Mouse (Mus musculus): ENCODE measurements at regions not wholly inside any gene's neighbourhood (a gene's known extent, or its start where the extent isn't known, plus 50 kb on each side); places are given as distances from the start of the nearest gene placed in this dataset.

DNA sequence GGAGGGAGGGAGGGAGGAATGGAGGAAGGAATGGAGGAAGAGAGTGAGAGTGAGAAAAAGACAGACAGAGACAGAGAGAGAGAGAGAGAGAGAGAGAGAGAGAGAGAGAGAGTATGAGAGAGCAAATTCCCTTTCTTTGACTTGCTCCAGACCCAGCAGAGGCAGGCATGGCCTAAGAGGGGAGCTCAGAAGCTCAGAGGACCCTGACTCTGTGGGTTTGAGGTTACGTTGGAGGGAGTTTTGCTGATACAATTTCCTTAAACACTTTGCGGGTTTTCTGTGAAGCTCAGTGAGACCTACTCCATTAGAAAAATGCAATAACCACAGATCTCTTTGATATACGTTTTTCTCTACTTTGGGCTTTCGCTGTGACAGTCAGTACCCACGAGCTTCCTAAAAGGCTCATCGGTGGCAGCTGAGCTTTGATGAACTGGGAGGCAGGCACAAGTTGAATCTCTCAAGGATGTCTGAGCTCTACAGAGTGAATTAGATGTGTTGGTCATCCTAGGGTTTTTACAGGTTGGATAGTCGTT, 105.1 kb downstream of the Gadd45g start:
- H3K27me3 ChIP-seq (ENCODE audit: control insufficient read depth, insufficient read depth, low read length): no peaks in the 10 kb centered on the region
- H3K36me3 ChIP-seq (ENCODE audit: control insufficient read depth, insufficient read depth, low read length): no peaks in the 10 kb centered on the region
- no peaks in the 10 kb centered on the region; the same call in 1 of the 2 replicates for H3K4me1 ChIP-seq (ENCODE audit: control insufficient read depth, insufficient read depth, low read length)
- H3K4me3 ChIP-seq (ENCODE audit: control insufficient read depth, low read depth, low read length): no peak overlapping the region
- TF ChIP-seq POLR2A (IDR thresholded peaks at IDR 0.05; ENCODE audit: control insufficient read depth, low read depth, low read length): no peak
- H3K27ac ChIP-seq (ENCODE audit: control insufficient read depth, insufficient read depth, low read depth, low read length): no peak overlapping the region

DNA sequence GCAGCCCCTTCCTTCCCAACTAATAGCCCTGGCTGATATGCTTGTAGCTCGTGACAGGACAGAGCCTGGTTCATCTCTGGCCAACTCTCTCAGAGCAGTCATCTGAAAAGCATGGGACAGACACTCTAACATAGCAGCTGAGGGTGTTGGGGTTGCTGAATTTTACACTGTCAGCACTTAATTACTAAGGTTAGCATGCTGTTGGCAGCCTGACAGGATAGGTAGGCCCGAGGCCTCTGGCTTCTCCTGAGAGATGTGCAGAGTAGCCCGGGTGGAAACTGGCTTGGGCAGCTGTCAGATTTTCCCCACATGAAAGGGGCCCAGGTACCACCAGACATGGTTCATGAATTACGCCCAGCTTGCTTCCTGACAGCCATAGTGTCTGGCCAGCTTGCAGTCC, 106.6 kb downstream of the Gadd45g start:
- Histone ChIP-seq H3K27ac (ENCODE audit: control insufficient read depth, insufficient read depth, low read depth, low read length) (no peak overlapping the region), H3K4me1 (ENCODE audit: control insufficient read depth, insufficient read depth, low read length) (no peaks in the 10 kb centered on the region; the same call in 1 of the 2 replicates), H3K27me3 (ENCODE audit: control insufficient read depth, insufficient read depth, low read length) (no peaks in the 10 kb centered on the region), H3K36me3 (ENCODE audit: control insufficient read depth, insufficient read depth, low read length) (no peaks in the 10 kb centered on the region), H3K4me3 (ENCODE audit: control insufficient read depth, low read depth, low read length) (no peak overlapping the region)
- TF ChIP-seq CTCF (IDR thresholded peaks at IDR 0.05; ENCODE audit: control insufficient read depth, insufficient read depth, insufficient replicate concordance, low read depth, low read length) (no peak), POLR2A (IDR thresholded peaks at IDR 0.05; ENCODE audit: control insufficient read depth, low read depth, low read length) (no peak)

DNA sequence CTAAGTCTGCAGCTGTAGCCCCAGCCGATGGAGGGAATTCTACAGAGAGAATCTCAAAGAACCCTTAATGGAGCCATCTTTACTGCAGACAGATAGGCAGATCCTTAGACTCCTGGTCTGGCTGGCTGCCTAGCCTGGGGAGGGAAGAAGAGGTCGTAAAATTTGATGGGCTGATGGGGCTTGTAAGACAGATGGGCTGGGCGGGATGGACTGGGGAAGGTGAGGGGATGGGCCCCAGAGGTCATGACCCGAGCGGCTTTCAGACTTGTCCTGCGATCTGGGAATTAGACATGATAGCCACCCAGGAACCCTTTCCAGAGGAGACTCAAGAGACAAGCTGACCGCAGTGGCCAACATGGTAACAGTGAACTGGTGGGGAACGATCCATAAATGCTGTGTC, 107.1 kb downstream of the Gadd45g start:
- Histone ChIP-seq H3K27me3 (ENCODE audit: control insufficient read depth, insufficient read depth, low read length) (no peaks in the 10 kb centered on the region), H3K4me1 (ENCODE audit: control insufficient read depth, insufficient read depth, low read length) (no peaks in the 10 kb centered on the region; the same call in 1 of the 2 replicates), H3K36me3 (ENCODE audit: control insufficient read depth, insufficient read depth, low read length) (no peaks in the 10 kb centered on the region), H3K27ac (ENCODE audit: control insufficient read depth, insufficient read depth, low read depth, low read length) (no peak overlapping the region), H3K4me3 (ENCODE audit: control insufficient read depth, low read depth, low read length) (no peak overlapping the region)
- no peak for TF ChIP-seq CTCF (IDR thresholded peaks at IDR 0.05; ENCODE audit: control insufficient read depth, insufficient read depth, insufficient replicate concordance, low read depth, low read length)
- no peak for TF ChIP-seq POLR2A (IDR thresholded peaks at IDR 0.05; ENCODE audit: control insufficient read depth, low read depth, low read length)

DNA sequence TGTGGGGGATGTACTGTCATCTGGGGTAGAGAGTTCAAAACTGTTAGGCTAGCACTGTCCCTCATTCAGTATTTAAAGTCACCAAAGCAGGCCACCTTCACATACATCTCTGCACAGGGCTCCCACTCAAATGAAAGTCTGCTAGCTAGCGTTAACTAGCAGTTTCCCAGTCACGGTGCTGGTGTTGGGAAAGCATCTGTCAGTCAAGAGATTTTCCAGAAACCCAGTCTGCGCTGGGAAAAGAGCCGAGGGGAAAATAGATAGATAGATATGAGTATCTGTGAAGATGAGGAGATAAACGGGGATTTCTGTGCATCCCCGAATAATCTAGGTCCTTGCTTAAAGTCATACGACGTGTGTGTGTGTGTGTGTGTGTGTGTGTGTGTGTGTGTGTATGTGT, 110.6 kb downstream of the Gadd45g start:
- no peak for TF ChIP-seq CTCF (IDR thresholded peaks at IDR 0.05; ENCODE audit: control insufficient read depth, insufficient read depth, insufficient replicate concordance, low read depth, low read length)
- TF ChIP-seq POLR2A (IDR thresholded peaks at IDR 0.05; ENCODE audit: control insufficient read depth, low read depth, low read length): no peak
- Histone ChIP-seq H3K27ac (ENCODE audit: control insufficient read depth, insufficient read depth, low read depth, low read length) (no peak overlapping the region), H3K4me1 (ENCODE audit: control insufficient read depth, insufficient read depth, low read length) (no peaks in the 10 kb centered on the region; the same call in 1 of the 2 replicates)

DNA sequence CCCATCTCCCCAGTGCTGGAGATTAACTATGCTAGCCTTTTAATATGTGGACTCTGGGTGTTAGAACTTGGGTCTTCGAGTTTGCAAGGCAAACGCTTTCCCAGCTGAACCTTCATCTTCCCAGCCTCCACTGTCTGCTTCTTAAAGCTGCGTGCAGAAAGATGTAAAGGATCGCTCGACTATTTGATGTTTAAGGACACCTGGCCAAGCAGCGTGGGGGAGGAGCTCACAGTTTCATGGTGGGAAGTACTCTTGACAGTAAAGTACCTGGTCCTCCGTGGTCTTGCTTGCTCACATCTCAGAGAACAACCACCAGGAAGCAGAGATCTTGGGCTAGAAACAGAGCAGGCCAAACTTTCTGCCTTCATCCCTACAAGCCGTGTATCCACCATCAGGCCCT, 113.1 kb downstream of the Gadd45g start:
- Histone ChIP-seq H3K36me3 (ENCODE audit: control insufficient read depth, insufficient read depth, low read length) (no peaks in the 10 kb centered on the region), H3K4me1 (ENCODE audit: control insufficient read depth, insufficient read depth, low read length) (no peaks in the 10 kb centered on the region; the same call in 1 of the 2 replicates), H3K27me3 (ENCODE audit: control insufficient read depth, insufficient read depth, low read length) (no peaks in the 10 kb centered on the region), H3K27ac (ENCODE audit: control insufficient read depth, insufficient read depth, low read depth, low read length) (no peak overlapping the region), H3K4me3 (ENCODE audit: control insufficient read depth, low read depth, low read length) (no peak overlapping the region)
- TF ChIP-seq POLR2A (IDR thresholded peaks at IDR 0.05; ENCODE audit: control insufficient read depth, low read depth, low read length) (no peak), CTCF (IDR thresholded peaks at IDR 0.05; ENCODE audit: control insufficient read depth, insufficient read depth, insufficient replicate concordance, low read depth, low read length) (no peak)

More for the DNA sequence above, 110.6 kb downstream of the Gadd45g start:
- no peak overlapping the region for H3K4me3 ChIP-seq (ENCODE audit: control insufficient read depth, low read depth, low read length)
- no peaks in the 10 kb centered on the region for H3K27me3 ChIP-seq (ENCODE audit: control insufficient read depth, insufficient read depth, low read length)
- no peaks in the 10 kb centered on the region for H3K36me3 ChIP-seq (ENCODE audit: control insufficient read depth, insufficient read depth, low read length)

DNA sequence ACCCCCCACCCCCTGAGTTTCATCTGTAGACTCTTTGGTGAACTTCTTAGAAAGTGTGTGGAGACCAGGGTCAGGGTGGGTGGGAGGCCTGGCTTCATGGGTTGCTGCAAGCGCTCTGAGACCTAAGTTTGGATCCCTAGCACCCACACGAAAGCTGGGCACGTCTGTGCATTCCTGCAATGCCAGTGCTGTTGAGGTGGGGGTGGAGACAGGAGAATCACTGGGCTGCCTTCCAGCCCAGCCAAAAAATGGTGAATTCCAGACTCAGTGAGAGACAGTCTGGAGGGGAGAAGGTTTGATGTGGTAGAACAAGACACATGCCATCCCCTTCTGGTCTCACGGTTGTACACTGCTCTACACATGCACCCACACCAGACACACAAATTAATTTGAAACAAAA, 113.8 kb downstream of the Gadd45g start:
- H3K36me3 ChIP-seq (ENCODE audit: control insufficient read depth, insufficient read depth, low read length): no peaks in the 10 kb centered on the region
- no peaks in the 10 kb centered on the region for H3K27me3 ChIP-seq (ENCODE audit: control insufficient read depth, insufficient read depth, low read length)
- H3K4me3 ChIP-seq (ENCODE audit: control insufficient read depth, low read depth, low read length): no peak overlapping the region
- no peak overlapping the region for H3K27ac ChIP-seq (ENCODE audit: control insufficient read depth, insufficient read depth, low read depth, low read length)
- H3K4me1 ChIP-seq (ENCODE audit: control insufficient read depth, insufficient read depth, low read length): no peaks in the 10 kb centered on the region; the same call in 1 of the 2 replicates
- TF ChIP-seq CTCF (IDR thresholded peaks at IDR 0.05; ENCODE audit: control insufficient read depth, insufficient read depth, insufficient replicate concordance, low read depth, low read length) (no peak), POLR2A (IDR thresholded peaks at IDR 0.05; ENCODE audit: control insufficient read depth, low read depth, low read length) (no peak)

DNA sequence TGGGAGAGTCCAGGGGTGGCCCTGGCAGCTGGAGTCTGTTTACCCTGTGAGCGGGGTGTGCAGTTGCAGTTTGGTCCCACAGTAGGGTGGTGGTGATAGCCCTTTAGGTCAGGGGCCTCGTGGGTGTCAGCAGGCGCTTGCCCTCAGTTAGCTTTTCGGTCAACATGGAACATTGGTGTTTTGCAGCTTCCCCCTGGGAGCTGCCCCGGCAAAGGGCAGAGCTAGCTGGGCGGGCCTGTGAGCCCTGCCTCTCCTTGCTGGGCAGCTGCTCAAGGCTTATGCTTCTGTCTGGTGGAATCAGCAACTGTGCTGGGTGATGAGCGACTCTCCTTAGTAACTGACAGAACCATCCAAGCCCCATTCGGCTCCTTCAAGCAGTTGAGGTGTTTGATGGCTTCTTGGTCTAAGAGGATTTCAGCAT, 115.7 kb downstream of the Gadd45g start:
- Histone ChIP-seq H3K4me1 (ENCODE audit: control insufficient read depth, insufficient read depth, low read length) (no peaks in the 10 kb centered on the region; the same call in 1 of the 2 replicates), H3K27me3 (ENCODE audit: control insufficient read depth, insufficient read depth, low read length) (no peaks in the 10 kb centered on the region), H3K4me3 (ENCODE audit: control insufficient read depth, low read depth, low read length) (no peak overlapping the region), H3K27ac (ENCODE audit: control insufficient read depth, insufficient read depth, low read depth, low read length) (no peak overlapping the region), H3K36me3 (ENCODE audit: control insufficient read depth, insufficient read depth, low read length) (no peaks in the 10 kb centered on the region)
- TF ChIP-seq POLR2A (IDR thresholded peaks at IDR 0.05; ENCODE audit: control insufficient read depth, low read depth, low read length) (no peak), CTCF (IDR thresholded peaks at IDR 0.05; ENCODE audit: control insufficient read depth, insufficient read depth, insufficient replicate concordance, low read depth, low read length) (no peak)

DNA sequence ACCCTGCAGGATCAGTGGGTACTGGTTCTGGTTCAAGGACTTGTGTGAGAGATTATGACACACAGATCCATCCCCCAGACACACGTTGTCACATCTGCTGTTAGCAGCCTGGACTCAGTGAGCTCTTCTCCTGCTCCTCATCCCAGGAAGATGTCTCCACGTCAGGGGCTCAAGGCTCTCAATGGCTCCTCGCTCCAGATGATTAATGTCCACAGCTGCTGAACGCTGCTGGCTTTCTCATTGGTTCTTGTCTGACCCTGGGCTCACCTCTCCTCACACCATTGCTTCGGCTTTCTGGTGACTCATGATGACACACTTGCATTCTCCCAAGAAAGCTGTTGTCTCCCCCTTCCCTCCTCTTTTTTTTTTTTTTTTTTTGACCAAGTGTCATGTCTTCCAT, 116.2 kb downstream of the Gadd45g start:
- Histone ChIP-seq H3K4me1 (ENCODE audit: control insufficient read depth, insufficient read depth, low read length) (no peaks in the 10 kb centered on the region; the same call in 1 of the 2 replicates), H3K4me3 (ENCODE audit: control insufficient read depth, low read depth, low read length) (no peak overlapping the region), H3K27me3 (ENCODE audit: control insufficient read depth, insufficient read depth, low read length) (no peaks in the 10 kb centered on the region), H3K27ac (ENCODE audit: control insufficient read depth, insufficient read depth, low read depth, low read length) (no peak overlapping the region), H3K36me3 (ENCODE audit: control insufficient read depth, insufficient read depth, low read length) (no peaks in the 10 kb centered on the region)
- no peak for TF ChIP-seq CTCF (IDR thresholded peaks at IDR 0.05; ENCODE audit: control insufficient read depth, insufficient read depth, insufficient replicate concordance, low read depth, low read length)
- no peak for TF ChIP-seq POLR2A (IDR thresholded peaks at IDR 0.05; ENCODE audit: control insufficient read depth, low read depth, low read length)
